Mouse (Mus musculus) myocyte (in vitro differentiated cells): ENCODE results near the gene Cd300ld3. TPM values are rescaled to one million over a fixed set of nuclear protein-coding genes. Genes with fewer than 3 reads are reported as not detected.

Experiments used
- H3K27me3 ChIP-seq: one replicate; pipeline ENCODE4 v1.6.1; 2011; ENCODE audit not compliant: control insufficient read depth, insufficient read depth, insufficient read length
- H3K36me3 ChIP-seq: one replicate; pipeline ENCODE4 v1.6.1; 2011; ENCODE audit not compliant: control insufficient read depth, insufficient read depth
- H3K4me2 ChIP-seq: one replicate; pipeline ENCODE4 v1.6.1; 2011; ENCODE audit warnings: low read depth, control low read depth
- H3K4me3 ChIP-seq: one replicate; pipeline ENCODE4 v1.5.1; 2011; ENCODE audit warnings: mild to moderate bottlenecking, control low read depth, moderate library complexity
- H3K79me2 ChIP-seq: one replicate; pipeline ENCODE4 v1.6.1; 2011; ENCODE audit not compliant: control insufficient read depth, insufficient read depth
- H3ac ChIP-seq: one replicate; pipeline ENCODE4 v1.6.1; 2011; ENCODE audit not compliant: control insufficient read depth, insufficient read length
- CEBPB ChIP-seq: IDR thresholded peaks from 2 replicates; pipeline ENCODE4 v1.6.1; 2011; ENCODE audit warnings: mild to moderate bottlenecking, moderate library complexity; ENCODE audit not compliant: poor library complexity, insufficient read depth, severe bottlenecking
- E2F4 ChIP-seq: IDR thresholded peaks from one replicate; pipeline ENCODE4 v1.6.1; 2011; ENCODE audit warnings: mild to moderate bottlenecking, control low read depth, moderate library complexity; ENCODE audit not compliant: insufficient read depth
- MAX ChIP-seq: IDR thresholded peaks from one replicate; pipeline ENCODE4 v1.6.1; 2011; ENCODE audit warnings: low read depth, mild to moderate bottlenecking, control low read depth
- MYOD1 ChIP-seq, 3 experiments: IDR thresholded peaks; one replicate each; pipeline ENCODE4 v1.6.1; 2011; ENCODE audit warnings: control low read depth in 2 of 3, low read depth in 2 of 3, mild to moderate bottlenecking in 2 of 3, moderate library complexity in 1 of 3; ENCODE audit not compliant: insufficient read length in 2 of 3, control insufficient read depth in 1 of 3
- MYOG ChIP-seq, 3 experiments: IDR thresholded peaks; one replicate each; pipeline ENCODE4 v1.6.1; 2011; ENCODE audit warnings: control low read depth in 2 of 3, low read depth in 2 of 3, mild to moderate bottlenecking in 2 of 3; ENCODE audit not compliant: insufficient read length in 2 of 3, control insufficient read depth in 1 of 3, insufficient read depth in 1 of 3
- POLR2A ChIP-seq: IDR thresholded peaks from one replicate; pipeline ENCODE4 v1.6.1; 2011; ENCODE audit warnings: low read depth, mild to moderate bottlenecking, control low read depth, moderate library complexity; ENCODE audit not compliant: insufficient read length
- POLR2AphosphoS2 ChIP-seq: IDR thresholded peaks from one replicate; pipeline ENCODE4 v1.6.1; 2011; ENCODE audit warnings: low read depth, control low read depth; ENCODE audit not compliant: insufficient read length
- REST ChIP-seq: IDR thresholded peaks from one replicate; pipeline ENCODE4 v1.6.1; 2011; ENCODE audit warnings: mild to moderate bottlenecking, control low read depth, moderate library complexity; ENCODE audit not compliant: insufficient read depth, insufficient read length
- SRF ChIP-seq: IDR thresholded peaks from one replicate; pipeline ENCODE4 v1.6.1; 2011; ENCODE audit warnings: low read depth; ENCODE audit not compliant: control insufficient read depth, insufficient read length
- TCF12 ChIP-seq: IDR thresholded peaks from one replicate; pipeline ENCODE4 v1.6.1; 2011; ENCODE audit warnings: mild to moderate bottlenecking, control low read depth; ENCODE audit not compliant: poor library complexity, insufficient read depth, severe bottlenecking
- TCF3 ChIP-seq: IDR thresholded peaks from one replicate; pipeline ENCODE4 v1.6.1; 2011; ENCODE audit warnings: low read depth, control low read depth; ENCODE audit not compliant: insufficient read length
- USF1 ChIP-seq: IDR thresholded peaks from one replicate; pipeline ENCODE4 v1.6.1; 2011; ENCODE audit warnings: low read depth, mild to moderate bottlenecking, control low read depth, moderate library complexity
- polyA plus RNA-seq: library from polyadenylated mRNA; unstranded; fragments of >200 nt; fragmentation: generic; extraction: Trizol; gene quantifications from one replicate; pipeline ENCODE4 v1.2.1, GENCODE M21; 2012; ENCODE audit warnings: missing spikeins

Cd300ld3 gene
- polyA plus RNA-seq, 1 experiment, result not detected

- no peaks in the 10 kb centered on the region for H3K79me2 ChIP-seq
- no peaks in the 10 kb centered on the region for H3K27me3 ChIP-seq
- H3K4me2 ChIP-seq, result no peak overlapping the region
- TF ChIP-seq E2F4 (no peak), REST (no peak), POLR2AphosphoS2 (no peak), SRF (no peak), MYOG (IDR thresholded peaks at IDR 0.05; ENCODE audit: control insufficient read depth in 1 of 3, insufficient read depth in 1 of 3, insufficient read length in 2 of 3, low read depth in 2 of 3) (no peak), USF1 (no peak), TCF3 (no peak), TCF12 (no peak), CEBPB (no peak)
- H3K4me3 ChIP-seq, result no peak overlapping the region
- no peaks in the 10 kb centered on the region for H3K36me3 ChIP-seq
- H3ac ChIP-seq, result no peak overlapping the region
These were observed 32.7 kb upstream of the Cd300ld3 start for GRCm38 (mm10) chr11:115080886-115081285.

- no peak overlapping the region for H3K4me2 ChIP-seq
- no peak for TF ChIP-seq E2F4
- no peak for TF ChIP-seq USF1
- TF ChIP-seq POLR2A, result no peak
- no peak for TF ChIP-seq MYOD1 (IDR thresholded peaks at IDR 0.05; ENCODE audit: control insufficient read depth in 1 of 3, insufficient read length in 2 of 3, low read depth in 2 of 3)
- TF ChIP-seq TCF12, result no peak
- TF ChIP-seq CEBPB, result no peak
- no peak for TF ChIP-seq SRF
- H3K36me3 ChIP-seq, result no peaks in the 10 kb centered on the region
- H3K27me3 ChIP-seq, result no peaks in the 10 kb centered on the region
- H3ac ChIP-seq, result no peak overlapping the region
- no peaks in the 10 kb centered on the region for H3K79me2 ChIP-seq
- H3K4me3 ChIP-seq, result no peak overlapping the region
These were observed 30.5 kb upstream of the Cd300ld3 start for GRCm38 (mm10) chr11:115078680-115079079.

GRCm38 (mm10) chr11:115077436-115077835, 29.2 kb upstream of the Cd300ld3 start:
- no peaks in the 10 kb centered on the region for H3K79me2 ChIP-seq
- no peak overlapping the region for H3K4me3 ChIP-seq
- no peak overlapping the region for H3ac ChIP-seq
- H3K4me2 ChIP-seq, result no peak overlapping the region
- H3K27me3 ChIP-seq, result no peaks in the 10 kb centered on the region
- TF ChIP-seq CEBPB, result no peak
- no peak for TF ChIP-seq POLR2AphosphoS2
- TF ChIP-seq USF1, result no peak
- no peak for TF ChIP-seq MAX
- no peak for TF ChIP-seq REST
- TF ChIP-seq POLR2A, result no peak
- TF ChIP-seq TCF3, result no peak
- TF ChIP-seq MYOD1 (IDR thresholded peaks at IDR 0.05; ENCODE audit: control insufficient read depth in 1 of 3, insufficient read length in 2 of 3, low read depth in 2 of 3), result no peak
- TF ChIP-seq SRF, result no peak
- TF ChIP-seq E2F4, result no peak
- no peak for TF ChIP-seq TCF12
- no peaks in the 10 kb centered on the region for H3K36me3 ChIP-seq

GRCm38 (mm10) chr11:115075859-115076258, 27.6 kb upstream of the Cd300ld3 start:
- no peak overlapping the region for H3ac ChIP-seq
- no peaks in the 10 kb centered on the region for H3K79me2 ChIP-seq
- no peak overlapping the region for H3K4me3 ChIP-seq
- H3K36me3 ChIP-seq, result no peaks in the 10 kb centered on the region
- TF ChIP-seq CEBPB (no peak), MAX (no peak), E2F4 (no peak), TCF3 (no peak), POLR2A (no peak), REST (no peak)
- no peaks in the 10 kb centered on the region for H3K27me3 ChIP-seq
- no peak overlapping the region for H3K4me2 ChIP-seq

- Histone ChIP-seq H3K4me2 (no peak overlapping the region), H3ac (no peak overlapping the region), H3K36me3 (no peaks in the 10 kb centered on the region), H3K27me3 (no peaks in the 10 kb centered on the region), H3K4me3 (no peak overlapping the region), H3K79me2 (no peaks in the 10 kb centered on the region)
- TF ChIP-seq CEBPB (no peak), E2F4 (no peak), TCF12 (no peak), SRF (no peak), POLR2AphosphoS2 (no peak), USF1 (no peak)
These were observed 27.2 kb upstream of the Cd300ld3 start for GRCm38 (mm10) chr11:115075407-115075806.
